Mouse (Mus musculus): Measurements from ENCODE around the gene Mesp2. TPM values are rescaled to one million over a fixed set of nuclear protein-coding genes. Genes with fewer than 3 reads are reported as not detected.

Gene Mesp2
- polyA plus RNA-seq, 1 experiment, result 0.28 TPM

DNA sequence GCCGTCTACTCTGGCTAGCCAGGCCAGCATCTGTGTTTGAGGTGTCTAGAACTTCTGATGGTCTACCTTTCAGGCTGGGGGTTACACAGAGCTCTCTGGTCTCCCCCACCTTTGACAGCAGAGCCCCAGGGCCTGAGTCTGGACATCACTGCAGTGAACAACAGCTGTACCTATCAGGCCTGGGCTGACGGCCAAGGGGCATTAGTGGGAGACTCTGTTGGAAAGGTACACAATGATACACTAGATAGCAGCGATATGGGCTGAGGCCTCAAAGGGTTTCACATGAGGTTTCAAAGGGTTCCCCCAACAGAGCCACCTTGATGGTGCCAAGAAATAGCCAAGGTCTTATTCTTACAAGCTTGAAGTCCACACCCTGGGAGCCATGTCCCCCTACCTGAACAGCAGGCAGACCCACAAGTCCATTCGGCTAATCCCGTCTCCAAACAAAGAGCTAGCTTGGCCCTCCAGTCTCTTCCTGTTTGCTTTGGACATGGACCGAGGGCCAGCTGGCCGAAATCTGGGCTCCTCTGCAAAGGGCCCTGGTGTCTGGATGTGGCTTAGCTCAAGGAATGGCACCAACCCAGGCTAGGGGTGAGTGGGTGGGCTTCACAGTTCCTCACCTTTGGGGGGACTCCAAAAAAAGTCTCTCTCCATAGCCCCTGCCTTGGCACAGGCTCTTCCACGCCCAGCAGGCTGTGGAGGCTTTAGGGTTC is 33.7 kb downstream of the Mesp2 start:
- Histone ChIP-seq H3K4me1 (ENCODE audit: control insufficient read depth, insufficient read depth, low read length) (peaks cover 6% of the 10 kb centered on the region), H3K27me3 (replicated peaks; ENCODE audit: control insufficient read depth, insufficient read depth, low read length) (no peaks in the 10 kb centered on the region), H3K4me3 (ENCODE audit: insufficient read depth, low read depth, low read length) (no peak overlapping the region), H3K27ac (ENCODE audit: insufficient read depth, low read depth, low read length) (no peak overlapping the region), H3K36me3 (ENCODE audit: control insufficient read depth, insufficient read depth, low read length) (no peaks in the 10 kb centered on the region)
- TF ChIP-seq POLR2A (IDR thresholded peaks at IDR 0.05; ENCODE audit: low read depth, low read length), result no peak
- no peak for TF ChIP-seq CTCF (conservative IDR thresholded peaks at IDR 0.05; ENCODE audit: insufficient read depth, insufficient read length, low read depth, low read length)
- no peak for DNase-seq
- 80% methylated on average over 8 of the region's 8 CpGs for WGBS

DNA sequence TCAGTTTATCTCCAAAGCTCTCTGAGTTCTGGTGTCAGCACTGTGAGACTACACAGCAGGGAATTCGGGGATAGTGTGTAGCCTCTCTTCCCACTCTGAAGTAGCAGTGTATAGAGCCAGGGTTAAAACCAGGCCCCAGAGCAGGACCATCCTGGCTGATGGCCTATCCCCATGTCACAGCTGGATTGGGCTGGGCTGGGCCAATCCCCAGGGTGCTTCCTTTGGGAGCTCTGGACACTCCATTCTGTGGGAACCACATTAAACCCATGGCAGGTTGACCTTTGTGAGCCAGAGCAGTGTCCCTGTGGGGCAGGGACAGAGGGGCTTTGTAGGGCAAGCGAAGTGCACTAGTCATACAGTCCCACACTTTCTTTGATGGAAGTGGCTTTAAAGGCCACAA is 35.8 kb downstream of the Mesp2 start:
- no peak overlapping the region for H3K27ac ChIP-seq (ENCODE audit: insufficient read depth, low read depth, low read length)
- H3K36me3 ChIP-seq (ENCODE audit: control insufficient read depth, insufficient read depth, low read length), result no peaks in the 10 kb centered on the region
- H3K27me3 ChIP-seq (replicated peaks; ENCODE audit: control insufficient read depth, insufficient read depth, low read length), result no peaks in the 10 kb centered on the region
- WGBS, result 87% methylated on average over 2 of the region's 2 CpGs
- no peak overlapping the region for H3K4me3 ChIP-seq (ENCODE audit: insufficient read depth, low read depth, low read length)
- TF ChIP-seq POLR2A (IDR thresholded peaks at IDR 0.05; ENCODE audit: low read depth, low read length) (no peak), CTCF (conservative IDR thresholded peaks at IDR 0.05; ENCODE audit: insufficient read depth, insufficient read length, low read depth, low read length) (no peak)
- H3K4me1 ChIP-seq (ENCODE audit: control insufficient read depth, insufficient read depth, low read length), result peaks cover 6% of the 10 kb centered on the region
- no peak for DNase-seq

DNA sequence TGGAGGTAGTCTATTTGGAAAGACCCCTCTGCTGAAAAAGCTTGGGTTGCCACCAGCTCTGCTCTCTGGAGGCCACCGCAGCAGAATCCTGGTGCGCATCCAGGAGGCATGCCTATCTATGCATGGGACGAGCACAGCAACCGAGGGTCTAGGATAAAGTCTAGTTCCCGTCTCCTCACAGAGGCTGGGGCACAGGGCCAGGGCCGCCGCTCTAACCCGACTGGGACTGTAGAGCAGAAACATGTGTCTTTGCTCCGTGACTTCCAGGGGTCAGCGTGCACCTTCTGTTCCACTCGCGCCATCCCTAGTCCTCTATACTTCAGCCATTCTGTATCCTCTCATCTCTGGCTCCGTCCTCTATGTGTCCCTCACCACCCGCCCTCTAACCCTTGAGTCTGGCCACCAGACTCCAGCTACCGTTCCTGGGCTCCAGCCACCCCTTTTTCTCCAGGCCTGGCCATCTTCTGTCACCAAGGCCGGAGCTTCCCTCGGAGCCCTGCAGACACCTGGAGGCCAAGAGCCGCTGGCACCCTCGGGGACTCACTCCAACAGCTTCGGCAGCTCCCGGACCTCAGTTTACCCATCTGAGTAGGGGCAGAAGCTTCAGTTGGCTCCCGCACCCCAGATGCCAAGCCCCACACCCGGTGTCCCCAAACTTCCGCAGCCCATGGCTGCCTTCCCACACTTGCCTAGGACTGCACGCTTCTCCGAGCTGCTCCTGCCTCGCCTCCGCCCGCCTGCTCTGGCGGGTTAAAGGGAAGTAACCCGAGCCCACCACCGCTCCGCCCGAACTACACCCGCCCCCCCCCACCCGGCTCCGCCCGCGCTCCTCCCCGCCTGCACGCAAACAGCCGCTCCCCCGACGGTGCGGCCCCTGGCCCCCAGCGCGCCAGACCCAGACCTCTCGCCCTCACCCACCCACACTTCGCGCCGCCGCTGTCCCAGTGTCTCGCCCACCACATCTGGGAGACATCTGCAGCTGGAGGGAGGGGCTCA is 37.2 kb downstream of the Mesp2 start:
- Histone ChIP-seq H3K27ac (ENCODE audit: insufficient read depth, low read depth, low read length) (no peak overlapping the region), H3K4me1 (ENCODE audit: control insufficient read depth, insufficient read depth, low read length) (peaks cover 6% of the 10 kb centered on the region), H3K36me3 (ENCODE audit: control insufficient read depth, insufficient read depth, low read length) (no peaks in the 10 kb centered on the region), H3K27me3 (replicated peaks; ENCODE audit: control insufficient read depth, insufficient read depth, low read length) (no peaks in the 10 kb centered on the region), H3K4me3 (ENCODE audit: insufficient read depth, low read depth, low read length) (peak overlapping the region; percentile 40)
- no peak for DNase-seq
- 15% methylated on average over 52 of the region's 53 CpGs for WGBS
- TF ChIP-seq CTCF (conservative IDR thresholded peaks at IDR 0.05; ENCODE audit: insufficient read depth, insufficient read length, low read depth, low read length) (no peak), POLR2A (IDR thresholded peaks at IDR 0.05; ENCODE audit: low read depth, low read length) (no peak)

DNA sequence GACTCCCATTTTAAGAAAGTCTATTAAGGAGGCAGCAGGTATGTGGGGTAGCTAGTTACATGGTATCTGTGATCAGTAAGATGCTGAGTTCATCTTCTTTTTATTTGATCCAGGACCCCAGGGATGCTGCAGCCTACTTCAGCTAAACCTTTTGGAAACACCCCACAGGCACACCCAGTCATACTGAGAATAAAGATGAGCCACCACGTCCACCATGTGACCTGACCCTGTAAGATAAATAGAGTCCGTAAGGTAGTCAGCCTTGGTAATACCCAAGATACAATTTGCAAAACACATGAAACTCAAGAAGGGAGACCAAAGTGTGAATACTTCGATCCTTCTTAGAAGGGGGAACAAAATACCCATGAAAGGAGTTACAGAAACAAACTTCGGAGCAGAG is 45.8 kb downstream of the Mesp2 start:
- no peak for TF ChIP-seq CTCF (conservative IDR thresholded peaks at IDR 0.05; ENCODE audit: insufficient read depth, insufficient read length, low read depth, low read length)
- no peak for TF ChIP-seq POLR2A (IDR thresholded peaks at IDR 0.05; ENCODE audit: low read depth, low read length)
- DNase-seq, result no peak
- H3K4me3 ChIP-seq (ENCODE audit: insufficient read depth, low read depth, low read length), result no peak overlapping the region
- H3K4me1 ChIP-seq (ENCODE audit: control insufficient read depth, insufficient read depth, low read length), result no peaks in the 10 kb centered on the region
- H3K27me3 ChIP-seq (replicated peaks; ENCODE audit: control insufficient read depth, insufficient read depth, low read length), result no peaks in the 10 kb centered on the region
- 87% methylated on average over 4 of the region's 4 CpGs for WGBS
- H3K27ac ChIP-seq (ENCODE audit: insufficient read depth, low read depth, low read length), result no peak overlapping the region
- H3K36me3 ChIP-seq (ENCODE audit: control insufficient read depth, insufficient read depth, low read length), result no peaks in the 10 kb centered on the region

DNA sequence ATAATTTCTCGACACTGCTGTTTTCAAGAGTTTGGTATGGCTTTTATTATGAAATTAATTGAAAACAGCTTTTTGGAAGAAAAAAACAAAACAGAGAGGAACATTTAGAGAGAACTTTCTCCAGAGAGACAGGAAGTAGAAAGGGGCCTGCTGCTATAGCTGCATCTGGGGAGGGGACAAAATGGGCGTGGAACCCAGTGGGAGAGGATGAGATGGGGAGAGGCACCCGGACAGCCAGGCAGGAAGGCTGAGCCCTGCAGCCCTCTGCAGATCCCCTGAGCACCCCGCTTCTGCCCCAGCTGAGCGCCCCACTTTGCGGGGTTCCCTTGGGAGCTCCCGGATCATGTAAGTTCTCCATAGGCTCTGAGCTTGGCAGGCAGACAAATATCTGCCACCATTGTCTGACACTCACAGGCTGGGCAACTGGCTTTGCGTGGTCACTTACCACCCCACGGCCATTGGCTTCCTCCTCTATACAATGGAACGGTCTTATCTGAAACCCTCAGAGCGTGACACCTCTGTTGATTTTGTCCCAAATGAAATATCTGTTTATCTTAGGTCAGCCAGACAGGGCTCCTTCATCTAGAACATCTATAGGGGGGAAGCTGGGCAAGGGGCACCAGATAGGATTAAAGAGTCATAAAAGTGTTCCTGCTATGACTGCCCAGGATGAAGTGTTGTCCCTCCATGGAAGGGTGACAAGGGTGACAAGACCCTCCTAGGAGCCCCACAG is 47.8 kb downstream of the Mesp2 start:
- H3K27ac ChIP-seq (ENCODE audit: insufficient read depth, low read depth, low read length), result no peak overlapping the region
- WGBS, result 71% methylated on average over 11 of the region's 11 CpGs

DNA sequence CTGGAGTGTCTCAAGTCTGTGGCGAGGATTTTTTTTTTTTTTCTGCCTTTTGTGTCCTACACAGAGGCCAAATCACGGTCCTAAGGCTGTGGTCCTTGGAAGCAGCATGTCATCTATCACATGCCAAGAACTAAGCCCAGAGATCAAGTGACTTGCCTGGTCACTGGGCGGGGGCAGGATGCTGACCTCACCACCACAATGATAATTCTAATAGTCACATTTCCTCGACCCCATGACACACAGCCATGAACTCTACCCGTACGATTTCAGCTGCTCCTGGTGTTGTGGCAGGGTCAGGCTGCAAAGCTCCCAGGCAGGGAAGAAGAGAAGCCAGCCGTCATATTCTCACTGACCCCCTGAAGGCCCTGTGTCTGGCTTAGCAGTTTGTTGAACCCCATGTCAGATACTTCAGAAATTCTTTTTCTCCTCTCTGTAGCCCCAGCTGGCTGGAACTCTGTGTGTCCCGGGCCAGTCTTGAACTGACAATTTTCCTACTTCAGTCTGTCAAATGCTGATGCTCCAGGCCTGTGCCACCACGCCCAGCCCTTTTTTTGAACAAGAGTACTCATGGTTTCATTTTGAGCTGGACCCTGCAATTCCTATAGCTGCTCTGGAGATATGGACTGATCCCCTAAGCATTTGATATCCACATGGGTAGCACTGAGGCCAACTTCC is 48.6 kb downstream of the Mesp2 start:
- H3K4me3 ChIP-seq (ENCODE audit: insufficient read depth, low read depth, low read length), result no peak overlapping the region
- no peaks in the 10 kb centered on the region for H3K36me3 ChIP-seq (ENCODE audit: control insufficient read depth, insufficient read depth, low read length)
- H3K27me3 ChIP-seq (replicated peaks; ENCODE audit: control insufficient read depth, insufficient read depth, low read length), result no peaks in the 10 kb centered on the region
- TF ChIP-seq POLR2A (IDR thresholded peaks at IDR 0.05; ENCODE audit: low read depth, low read length), result no peak
- no peak for TF ChIP-seq CTCF (conservative IDR thresholded peaks at IDR 0.05; ENCODE audit: insufficient read depth, insufficient read length, low read depth, low read length)
- peak; percentile 20 for DNase-seq
- H3K27ac ChIP-seq (ENCODE audit: insufficient read depth, low read depth, low read length), result no peak overlapping the region
- WGBS, result 66% methylated on average over 9 of the region's 9 CpGs
- no peaks in the 10 kb centered on the region for H3K4me1 ChIP-seq (ENCODE audit: control insufficient read depth, insufficient read depth, low read length)

More for the DNA sequence above, 47.8 kb downstream of the Mesp2 start:
- TF ChIP-seq POLR2A (IDR thresholded peaks at IDR 0.05; ENCODE audit: low read depth, low read length) (no peak), CTCF (conservative IDR thresholded peaks at IDR 0.05; ENCODE audit: insufficient read depth, insufficient read length, low read depth, low read length) (no peak)
- H3K27me3 ChIP-seq (replicated peaks; ENCODE audit: control insufficient read depth, insufficient read depth, low read length), result no peaks in the 10 kb centered on the region
- no peaks in the 10 kb centered on the region for H3K4me1 ChIP-seq (ENCODE audit: control insufficient read depth, insufficient read depth, low read length)
- DNase-seq, result no peak
- H3K36me3 ChIP-seq (ENCODE audit: control insufficient read depth, insufficient read depth, low read length), result no peaks in the 10 kb centered on the region
- H3K4me3 ChIP-seq (ENCODE audit: insufficient read depth, low read depth, low read length), result no peak overlapping the region
